Mouse (Mus musculus): ENCODE results near the gene Saa2. TPM values are rescaled to one million over a fixed set of nuclear protein-coding genes. Genes with fewer than 3 reads are reported as not detected.
A peak's percentile ranks its signal among the peaks of the same experiment; 100 is the strongest.

Gene Saa2
- polyA plus RNA-seq, 1 experiment from 2014 or later: not detected

DNA sequence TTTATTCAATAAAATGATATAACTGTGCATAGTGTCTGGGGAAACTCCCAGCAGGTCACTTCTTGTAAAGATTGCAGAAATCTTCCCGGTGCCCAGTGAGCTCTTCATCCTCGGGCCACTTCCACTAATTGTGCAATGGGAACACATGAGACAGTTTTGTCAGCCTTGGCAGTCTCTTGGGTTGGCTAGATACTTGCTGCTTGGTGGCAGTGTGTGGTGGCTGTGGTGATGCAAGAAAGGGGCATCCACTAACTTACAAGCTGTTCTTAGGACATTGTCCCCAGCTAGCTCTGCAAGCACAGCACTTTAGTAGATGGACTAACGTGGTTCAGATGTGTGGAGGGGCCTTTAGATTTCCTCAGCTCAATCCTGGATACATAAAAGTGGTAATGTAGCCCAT lies 5.8 kb upstream of the Saa2 start:
- Histone ChIP-seq H3K9ac (ENCODE audit: low read depth, low read length) (no peak overlapping the region), H3K27ac (ENCODE audit: low read length) (no peak overlapping the region), H3K9me3 (ENCODE audit: control insufficient read depth, low read length) (no peaks in the 10 kb centered on the region), H3K4me2 (ENCODE audit: low read depth, low read length) (no peak overlapping the region), H3K27me3 (replicated peaks; ENCODE audit: control insufficient read depth, insufficient read depth, low read length) (no peaks in the 10 kb centered on the region), H3K4me1 (ENCODE audit: control insufficient read depth, insufficient read depth, low read length) (no peaks in the 10 kb centered on the region), H3K4me3 (ENCODE audit: low read length) (no peak overlapping the region), H3K36me3 (ENCODE audit: control insufficient read depth, insufficient read depth, low read length) (no peaks in the 10 kb centered on the region)
- WGBS: 77% methylated on average over 3 of the region's 3 CpGs
- ATAC-seq: no peak

DNA sequence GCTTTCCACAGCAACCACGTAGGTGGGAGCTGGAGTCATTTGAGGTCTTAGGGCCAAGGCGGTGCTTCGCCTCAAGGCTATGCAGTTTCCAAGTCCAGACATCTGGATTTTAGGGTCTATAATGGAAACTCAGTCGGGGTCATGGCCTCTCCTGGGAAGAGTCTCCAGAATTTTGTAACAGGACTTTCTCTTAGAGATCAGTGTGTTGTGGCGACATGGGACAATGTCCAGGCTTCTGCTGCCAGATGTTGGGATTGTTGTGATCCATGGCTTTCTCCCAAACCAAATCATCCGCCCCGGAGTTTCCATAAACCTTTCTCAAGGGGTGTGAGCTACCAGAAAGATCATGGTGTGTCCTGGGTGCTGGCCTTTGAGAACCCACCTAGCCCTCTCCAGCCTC lies 5.2 kb upstream of the Saa2 start:
- Histone ChIP-seq H3K36me3 (ENCODE audit: control insufficient read depth, insufficient read depth, low read length) (no peaks in the 10 kb centered on the region), H3K27me3 (replicated peaks; ENCODE audit: control insufficient read depth, insufficient read depth, low read length) (no peaks in the 10 kb centered on the region), H3K4me2 (ENCODE audit: low read depth, low read length) (no peak overlapping the region), H3K9ac (ENCODE audit: low read depth, low read length) (no peak overlapping the region), H3K4me1 (ENCODE audit: control insufficient read depth, insufficient read depth, low read length) (no peaks in the 10 kb centered on the region), H3K9me3 (ENCODE audit: control insufficient read depth, low read length) (no peaks in the 10 kb centered on the region), H3K4me3 (ENCODE audit: low read length) (no peak overlapping the region), H3K27ac (ENCODE audit: low read length) (no peak overlapping the region)
- 60% methylated on average over 7 of the region's 7 CpGs for WGBS
- no peak for ATAC-seq

DNA sequence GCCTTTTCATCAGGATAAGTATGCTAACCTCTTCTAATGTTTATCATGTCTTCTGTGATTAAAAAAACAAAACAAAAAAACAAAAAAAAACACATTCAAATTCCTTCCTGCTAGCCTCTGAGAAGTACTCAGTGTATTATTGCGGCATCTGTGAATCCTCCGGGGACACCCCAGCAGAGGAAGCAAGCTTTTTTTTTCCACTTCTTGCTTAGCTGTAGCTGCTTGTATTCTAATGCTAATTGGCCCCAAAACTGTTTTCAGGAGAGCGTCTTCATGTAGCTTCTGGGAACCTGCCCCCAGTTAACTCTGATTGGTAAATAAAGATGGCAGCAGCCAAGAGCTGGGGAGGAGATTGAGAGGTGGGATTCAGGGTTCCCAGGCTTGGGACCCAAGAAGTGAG lies 3.1 kb upstream of the Saa2 start:
- WGBS: 71% methylated on average over 3 of the region's 3 CpGs
- Histone ChIP-seq H3K4me3 (ENCODE audit: low read length) (no peak overlapping the region), H3K4me1 (ENCODE audit: control insufficient read depth, insufficient read depth, low read length) (no peaks in the 10 kb centered on the region), H3K27ac (ENCODE audit: low read length) (no peak overlapping the region), H3K9me3 (ENCODE audit: control insufficient read depth, low read length) (no peaks in the 10 kb centered on the region), H3K36me3 (ENCODE audit: control insufficient read depth, insufficient read depth, low read length) (no peaks in the 10 kb centered on the region), H3K4me2 (ENCODE audit: low read depth, low read length) (no peak overlapping the region), H3K9ac (ENCODE audit: low read depth, low read length) (no peak overlapping the region), H3K27me3 (replicated peaks; ENCODE audit: control insufficient read depth, insufficient read depth, low read length) (no peaks in the 10 kb centered on the region)
- ATAC-seq: no peak

DNA sequence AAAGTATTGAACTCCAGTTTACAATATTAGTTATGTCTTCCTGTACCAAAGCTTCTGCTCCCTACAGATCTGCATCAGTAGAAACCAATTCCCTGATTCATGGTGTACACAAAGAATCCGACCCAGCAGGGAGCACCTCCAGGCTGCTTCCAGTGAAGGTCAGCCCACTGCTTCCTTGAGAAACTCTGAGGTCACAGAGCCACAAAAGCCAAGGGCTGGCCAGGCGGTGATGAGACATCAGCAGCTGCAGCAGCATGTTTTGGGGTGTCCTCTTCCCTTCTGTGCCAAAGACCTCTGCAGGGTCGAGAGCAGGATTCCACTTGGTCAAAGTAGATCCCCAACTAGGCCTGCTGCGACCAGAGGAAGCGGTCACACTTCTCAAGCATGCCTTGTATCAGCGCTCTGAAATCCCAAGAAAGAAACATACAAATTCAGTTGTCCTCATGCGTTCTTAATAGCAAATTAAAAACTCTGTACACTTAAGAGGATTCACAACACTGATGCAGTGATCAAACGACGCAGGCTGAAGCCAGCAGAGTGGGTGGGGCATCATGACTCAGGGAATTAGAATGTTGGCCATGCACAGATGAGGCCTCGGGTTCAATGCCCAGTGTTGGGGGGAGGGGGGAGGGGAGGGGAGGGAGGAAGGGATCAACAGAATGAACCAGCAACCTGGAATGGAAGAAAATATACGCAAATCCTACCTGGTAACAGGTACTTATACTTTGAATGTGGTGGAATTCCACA lies 9.6 kb downstream of the Saa2 start:
- no peak overlapping the region for H3K27ac ChIP-seq (ENCODE audit: low read length)
- 73% methylated on average over 11 of the region's 11 CpGs for WGBS

DNA sequence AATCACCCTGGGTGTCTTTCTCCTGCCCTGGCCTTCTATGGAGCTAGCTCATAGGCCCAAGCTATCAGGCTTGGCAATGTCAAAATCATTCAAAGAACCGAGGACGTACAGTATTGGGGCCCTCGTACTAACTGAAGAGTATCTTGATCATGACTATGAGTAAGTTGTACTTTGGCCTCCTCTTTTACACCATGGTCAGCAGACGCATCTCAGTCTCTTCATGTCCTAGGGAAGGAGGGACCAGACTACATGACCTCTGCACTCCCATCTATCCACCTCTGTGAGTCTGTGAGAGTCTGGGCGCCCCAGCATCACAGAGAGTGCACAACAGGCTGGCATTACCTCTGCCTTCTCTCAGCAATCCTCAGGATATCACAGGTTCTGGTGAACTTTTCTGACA lies 11.0 kb downstream of the Saa2 start:
- 85% methylated on average over 5 of the region's 5 CpGs for WGBS
- no peaks in the 10 kb centered on the region for H3K36me3 ChIP-seq (ENCODE audit: control insufficient read depth, insufficient read depth, low read length)

More for the DNA sequence above, 9.6 kb downstream of the Saa2 start:
- no peaks in the 10 kb centered on the region for H3K9me3 ChIP-seq (ENCODE audit: control insufficient read depth, low read length)
- ATAC-seq: no peak
- no peaks in the 10 kb centered on the region for H3K4me1 ChIP-seq (ENCODE audit: control insufficient read depth, insufficient read depth, low read length)
- no peak overlapping the region for H3K4me2 ChIP-seq (ENCODE audit: low read depth, low read length)
- no peaks in the 10 kb centered on the region for H3K36me3 ChIP-seq (ENCODE audit: control insufficient read depth, insufficient read depth, low read length)
- no peaks in the 10 kb centered on the region for H3K27me3 ChIP-seq (replicated peaks; ENCODE audit: control insufficient read depth, insufficient read depth, low read length)
- no peak overlapping the region for H3K4me3 ChIP-seq (ENCODE audit: low read length)
- no peak overlapping the region for H3K9ac ChIP-seq (ENCODE audit: low read depth, low read length)

DNA sequence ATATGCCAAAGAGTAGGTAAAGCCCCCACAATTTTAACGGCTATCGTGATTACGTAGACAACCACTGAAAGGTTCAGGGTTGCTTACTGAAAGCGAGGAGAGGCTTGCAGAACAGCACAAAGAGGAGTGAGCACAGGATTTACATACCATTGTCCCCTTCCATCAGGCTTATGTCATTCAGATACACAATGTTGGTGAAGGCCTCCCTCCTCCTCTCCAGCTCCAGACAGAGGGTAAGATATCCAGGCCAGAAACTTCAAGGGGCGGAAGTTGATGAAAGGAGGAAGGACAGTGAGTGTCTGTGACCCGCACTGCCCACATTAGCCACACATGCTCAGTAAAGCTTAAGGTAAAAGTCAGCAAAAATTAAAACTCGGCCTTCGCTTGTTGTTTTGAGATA lies 13.1 kb downstream of the Saa2 start:
- WGBS: 90% methylated on average over 8 of the region's 8 CpGs
- Histone ChIP-seq H3K27me3 (replicated peaks; ENCODE audit: control insufficient read depth, insufficient read depth, low read length) (no peaks in the 10 kb centered on the region), H3K4me2 (ENCODE audit: low read depth, low read length) (no peak overlapping the region), H3K4me1 (ENCODE audit: control insufficient read depth, insufficient read depth, low read length) (no peaks in the 10 kb centered on the region), H3K36me3 (ENCODE audit: control insufficient read depth, insufficient read depth, low read length) (peaks cover 15% of the 10 kb centered on the region), H3K9me3 (ENCODE audit: control insufficient read depth, low read length) (no peaks in the 10 kb centered on the region), H3K9ac (ENCODE audit: low read depth, low read length) (no peak overlapping the region), H3K27ac (ENCODE audit: low read length) (no peak overlapping the region), H3K4me3 (ENCODE audit: low read length) (no peak overlapping the region)
- no peak for ATAC-seq

More for the DNA sequence above, 11.0 kb downstream of the Saa2 start:
- Histone ChIP-seq H3K27ac (ENCODE audit: low read length) (peak overlapping the region; percentile 51; the same call in 1 of the 2 replicates), H3K4me2 (ENCODE audit: low read depth, low read length) (no peak overlapping the region), H3K4me1 (ENCODE audit: control insufficient read depth, insufficient read depth, low read length) (no peaks in the 10 kb centered on the region), H3K9ac (ENCODE audit: low read depth, low read length) (0 out of 2 replicates have a peak overlapping the region, but pooled peaks have one; percentile 2), H3K27me3 (replicated peaks; ENCODE audit: control insufficient read depth, insufficient read depth, low read length) (no peaks in the 10 kb centered on the region), H3K4me3 (ENCODE audit: low read length) (no peak overlapping the region), H3K9me3 (ENCODE audit: control insufficient read depth, low read length) (no peaks in the 10 kb centered on the region)
- peak; percentile 75 for ATAC-seq

DNA sequence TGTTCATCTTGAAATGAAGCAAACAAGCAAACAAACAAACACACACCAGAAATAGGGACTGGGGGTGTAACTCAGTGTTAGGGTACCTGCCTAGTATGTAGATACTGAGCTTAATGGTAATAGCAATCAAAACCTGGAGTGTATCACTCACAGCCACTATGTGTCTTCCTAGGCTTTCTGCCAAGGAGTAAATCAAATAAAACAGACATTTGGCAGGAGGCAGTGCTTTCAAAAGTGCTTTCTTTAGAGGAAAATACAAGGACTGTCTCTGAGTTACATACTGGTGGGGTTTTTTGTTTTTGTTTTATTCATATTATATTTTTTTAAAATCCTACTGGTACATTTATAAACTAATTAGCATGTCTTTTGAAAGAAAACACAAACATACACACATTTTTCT lies 15.8 kb downstream of the Saa2 start:
- Histone ChIP-seq H3K4me3 (ENCODE audit: low read length) (no peak overlapping the region), H3K27me3 (replicated peaks; ENCODE audit: control insufficient read depth, insufficient read depth, low read length) (no peaks in the 10 kb centered on the region), H3K9ac (ENCODE audit: low read depth, low read length) (no peak overlapping the region), H3K9me3 (ENCODE audit: control insufficient read depth, low read length) (no peaks in the 10 kb centered on the region), H3K4me2 (ENCODE audit: low read depth, low read length) (no peak overlapping the region), H3K27ac (ENCODE audit: low read length) (no peak overlapping the region), H3K4me1 (ENCODE audit: control insufficient read depth, insufficient read depth, low read length) (no peaks in the 10 kb centered on the region), H3K36me3 (ENCODE audit: control insufficient read depth, insufficient read depth, low read length) (peaks cover 19% of the 10 kb centered on the region)
- ATAC-seq: no peak

DNA sequence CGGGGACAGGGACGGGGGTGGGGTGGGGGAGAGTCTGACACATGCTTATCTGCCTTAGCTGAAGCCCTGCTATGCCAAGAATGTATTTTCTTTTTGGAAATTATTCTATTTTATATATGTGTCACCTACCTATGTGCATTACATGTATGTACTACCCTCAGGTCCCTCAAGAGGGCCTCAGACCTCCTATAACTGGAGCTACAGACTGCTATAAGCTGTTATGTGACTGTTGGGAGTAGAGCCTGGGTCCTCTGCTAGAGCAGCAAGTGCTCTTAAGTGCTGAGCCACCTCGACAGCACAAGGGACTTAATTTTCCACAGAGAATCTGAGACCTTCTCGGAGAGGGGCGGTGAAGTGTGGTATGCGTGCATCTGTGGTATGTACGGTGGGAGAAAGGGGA lies 16.9 kb downstream of the Saa2 start:
- WGBS: 97% methylated on average over 7 of the region's 7 CpGs
- H3K4me2 ChIP-seq (ENCODE audit: low read depth, low read length): no peak overlapping the region
- no peaks in the 10 kb centered on the region for H3K27me3 ChIP-seq (replicated peaks; ENCODE audit: control insufficient read depth, insufficient read depth, low read length)
- H3K36me3 ChIP-seq (ENCODE audit: control insufficient read depth, insufficient read depth, low read length): peaks cover 19% of the 10 kb centered on the region
- H3K27ac ChIP-seq (ENCODE audit: low read length): no peak overlapping the region
- H3K9me3 ChIP-seq (ENCODE audit: control insufficient read depth, low read length): no peaks in the 10 kb centered on the region
- ATAC-seq: no peak
- no peak overlapping the region for H3K9ac ChIP-seq (ENCODE audit: low read depth, low read length)
- no peaks in the 10 kb centered on the region for H3K4me1 ChIP-seq (ENCODE audit: control insufficient read depth, insufficient read depth, low read length)
- no peak overlapping the region for H3K4me3 ChIP-seq (ENCODE audit: low read length)

DNA sequence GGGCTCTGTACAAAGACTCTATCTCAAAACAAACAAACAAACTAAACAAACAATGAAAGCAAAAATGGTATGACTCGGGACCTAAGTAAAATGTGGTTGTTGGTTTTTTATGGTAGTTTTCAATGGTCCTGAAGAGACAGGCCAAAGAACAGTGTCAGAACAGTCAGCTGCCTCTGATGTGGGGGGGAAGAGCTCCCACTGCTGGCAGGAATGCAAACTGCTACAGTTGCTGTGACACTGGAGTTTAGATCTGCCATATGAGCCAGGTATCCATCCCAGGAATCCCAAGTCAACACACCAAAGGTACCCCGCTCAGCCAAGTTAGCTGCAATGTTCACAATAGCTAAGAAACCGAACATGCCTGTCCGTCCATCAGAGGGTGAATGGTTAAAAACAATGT lies 19.1 kb downstream of the Saa2 start:
- Histone ChIP-seq H3K4me1 (ENCODE audit: control insufficient read depth, insufficient read depth, low read length) (no peaks in the 10 kb centered on the region), H3K27me3 (replicated peaks; ENCODE audit: control insufficient read depth, insufficient read depth, low read length) (no peaks in the 10 kb centered on the region), H3K36me3 (ENCODE audit: control insufficient read depth, insufficient read depth, low read length) (peaks cover 19% of the 10 kb centered on the region), H3K4me2 (ENCODE audit: low read depth, low read length) (no peak overlapping the region), H3K9me3 (ENCODE audit: control insufficient read depth, low read length) (no peaks in the 10 kb centered on the region), H3K9ac (ENCODE audit: low read depth, low read length) (no peak overlapping the region), H3K4me3 (ENCODE audit: low read length) (no peak overlapping the region), H3K27ac (ENCODE audit: low read length) (no peak overlapping the region)
- ATAC-seq: peak; percentile 62; the same call in 1 of the 2 replicates
- 56% methylated on average over 4 of the region's 4 CpGs for WGBS

Measured in intestine, embryonic 16.5 days (tissue).